Mouse (Mus musculus) liver, embryonic 14.5 days (tissue): ENCODE data around the gene Ptpn18. TPM values are rescaled to one million over a fixed set of nuclear protein-coding genes. Genes with fewer than 3 reads are reported as not detected.

ENCODE experiments used
- ATAC-seq: fragments of 200-750 bp; cut with Nextera tagmentation; 2 replicates; pipeline ENCODE4 v1.8.0; 2017; ENCODE audit warnings: moderate number of reproducible peaks, mild to moderate bottlenecking, moderate library complexity; ENCODE audit not compliant: insufficient read depth
- DNase-seq, 3 experiments: peaks; one replicate each; pipeline ENCODE4 v3.0.0-alpha.2; 2012 to 2013; ENCODE audit warnings: low read depth in 3 of 3, low spot score in 3 of 3
- H3K27ac ChIP-seq: fragments of 300-500 bp; sonication (generic); 2 replicates; pipeline ENCODE4 v1.5.1; 2014; ENCODE audit warnings: moderate library complexity, mild to moderate bottlenecking, control low read depth, inconsistent platforms
- H3K27me3 ChIP-seq: fragments of 300-500 bp; sonication (generic); 2 replicates; pipeline ENCODE4 v1.6.1; 2014; ENCODE audit warnings: mild to moderate bottlenecking, low read length, moderate library complexity; ENCODE audit not compliant: control insufficient read depth, insufficient read depth
- H3K36me3 ChIP-seq: fragments of 300-500 bp; sonication (generic); replicated peaks from 2 replicates; pipeline ENCODE4 v1.6.1; 2014; ENCODE audit warnings: low read depth; ENCODE audit not compliant: control insufficient read depth, insufficient read depth
- H3K4me1 ChIP-seq, 2 experiments: fragments of 200-500 bp in 1 of 2; fragments of 300-500 bp in 1 of 2; sonication (generic) in 1 of 2; replicated peaks; 2 replicates each; pipeline ENCODE4 v1.6.1; 2012 to 2014; ENCODE audit warnings: antibody characterized with exemption in 1 of 2, inconsistent platforms in 1 of 2, low read length in 1 of 2; ENCODE audit not compliant: control insufficient read depth in 2 of 2, insufficient read depth in 2 of 2
- H3K4me2 ChIP-seq: fragments of 300-500 bp; sonication (generic); 2 replicates; pipeline ENCODE4 v1.6.1; 2014; ENCODE audit warnings: low read depth, mild to moderate bottlenecking, control low read depth, moderate library complexity
- H3K4me3 ChIP-seq, 2 experiments: fragments of 200-500 bp in 1 of 2; fragments of 300-500 bp in 1 of 2; sonication (generic) in 1 of 2; 2 replicates each; pipeline ENCODE4 v1.5.1; 2012 to 2014; ENCODE audit warnings: low read depth in 2 of 2, low read length in 2 of 2, mild to moderate bottlenecking in 2 of 2, control low read depth in 1 of 2, inconsistent platforms in 1 of 2, moderate library complexity in 1 of 2; ENCODE audit not compliant: insufficient read depth in 1 of 2
- H3K9ac ChIP-seq: fragments of 300-500 bp; sonication (generic); replicated peaks from 2 replicates; pipeline ENCODE4 v1.6.1; 2014; ENCODE audit warnings: mild to moderate bottlenecking, control low read depth, moderate library complexity
- H3K9me3 ChIP-seq: fragments of 300-500 bp; sonication (generic); 2 replicates; pipeline ENCODE4 v1.6.1; 2016; ENCODE audit warnings: low read length, mixed read lengths; ENCODE audit not compliant: control insufficient read depth
- CTCF ChIP-seq: IDR thresholded peaks from 2 replicates; pipeline ENCODE4 v1.5.1; 2016; ENCODE audit warnings: antibody characterized with exemption, low read depth, control low read depth
- EP300 ChIP-seq: IDR thresholded peaks from 2 replicates; pipeline ENCODE4 v1.6.1; 2016; ENCODE audit warnings: antibody characterized with exemption, low read depth
- WGBS: fragments of 180-500 bp; shearing (Covaris S2); extraction: QIAGEN DNeasy Blood & Tissue Kit; methylation state at CpG from one replicate; pipeline ENCODE4 v1.1.7; 2014; ENCODE audit not compliant: insufficient replicate concordance; 5-methylcytosine and 5-hydroxymethylcytosine counted together
- microRNA-seq: library from miRNA; unstranded; fragments of <30 nt; microRNA quantifications from one replicate; pipeline ENCODE4, GENCODE M21; 2016
- polyA plus RNA-seq, 2 experiments: library from polyadenylated mRNA; depleted of rRNA in 1 of 2; stranded (reverse) in 1 of 2; unstranded in 1 of 2; fragments of >200 nt; fragmentation: Nextera tagmentation in 1 of 2; extraction: Ambion mirVana in 1 of 2; gene quantifications; 2 replicates each; pipeline versions ENCODE4 v1.2.1 to v1.2.3; 2012 to 2014

Gene Ptpn18
- polyA plus RNA-seq, 2 experiments = 23.8 to 26.4 TPM

- no peak overlapping the region for H3K4me2 ChIP-seq
- no peak overlapping the region for H3K4me3 ChIP-seq
- no peak for ATAC-seq
- no peaks in the 10 kb centered on the region for H3K36me3 ChIP-seq
- no peaks in the 10 kb centered on the region for H3K9me3 ChIP-seq
- DNase-seq = no peak
- no peaks in the 10 kb centered on the region for H3K27me3 ChIP-seq
- no peak for TF ChIP-seq EP300
- no peak for TF ChIP-seq CTCF
- H3K9ac ChIP-seq = no peak overlapping the region
- WGBS = 29% methylated on average over 6 of the region's 6 CpGs
- H3K27ac ChIP-seq = no peak overlapping the region
- H3K4me1 ChIP-seq = no peaks in the 10 kb centered on the region
Measured at GRCm38 (mm10) chr1:34522205-34522849, 62.8 kb downstream of the Ptpn18 start.

DNA sequence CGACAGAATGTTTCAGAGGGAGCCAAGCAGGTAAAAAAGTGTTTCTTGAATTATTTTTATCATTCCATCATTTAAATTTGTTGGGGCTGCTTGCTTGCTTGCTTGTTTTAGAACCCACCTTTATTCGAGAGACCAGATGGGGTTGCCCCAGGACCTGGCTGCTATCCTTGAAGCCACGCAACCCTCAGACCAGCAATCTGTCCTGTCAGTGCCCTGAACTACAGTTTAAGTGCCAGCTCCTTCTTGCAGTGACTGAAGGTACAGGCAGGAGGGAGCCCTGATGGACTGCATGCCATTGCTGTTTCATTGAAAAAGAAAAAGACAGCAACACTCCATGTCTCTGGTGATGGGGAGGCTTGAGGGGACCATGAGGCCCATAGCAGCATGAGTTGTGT lies 63.3 kb downstream of the Ptpn18 start:
- WGBS = 38% methylated on average over 3 of the region's 3 CpGs
- DNase-seq (no peak), ATAC-seq (no peak)
- no peaks in the 10 kb centered on the region for H3K4me1 ChIP-seq
- no peak overlapping the region for H3K9ac ChIP-seq
- H3K4me3 ChIP-seq = no peak overlapping the region
- no peaks in the 10 kb centered on the region for H3K36me3 ChIP-seq
- no peaks in the 10 kb centered on the region for H3K9me3 ChIP-seq
- no peak overlapping the region for H3K4me2 ChIP-seq
- H3K27me3 ChIP-seq = no peaks in the 10 kb centered on the region
- no peak overlapping the region for H3K27ac ChIP-seq
- TF ChIP-seq CTCF = no peak
- no peak for TF ChIP-seq EP300

DNA sequence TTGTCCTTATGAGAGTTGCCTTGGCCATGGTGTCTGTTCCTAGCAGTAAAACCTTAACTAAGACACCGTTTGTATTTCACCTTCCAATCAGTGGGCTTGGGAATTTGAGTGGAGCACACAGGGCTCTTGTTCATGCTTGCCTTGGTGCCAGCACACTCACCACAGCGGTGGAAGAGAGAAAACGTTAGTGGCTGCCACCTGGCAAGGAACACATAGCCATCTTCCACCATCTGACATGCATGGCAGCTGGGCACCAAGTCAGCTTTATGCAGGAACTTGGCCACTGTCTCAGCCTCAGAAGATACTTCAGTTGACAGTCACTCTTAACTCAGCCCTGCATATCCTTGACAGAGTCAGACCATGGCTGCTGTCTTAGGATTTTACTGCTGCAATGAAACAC lies 64.1 kb downstream of the Ptpn18 start:
- WGBS = 62% methylated on average over 3 of the region's 3 CpGs
- H3K36me3 ChIP-seq = no peaks in the 10 kb centered on the region
- no peaks in the 10 kb centered on the region for H3K4me1 ChIP-seq
- ATAC-seq (no peak), DNase-seq (no peak)
- H3K27me3 ChIP-seq = no peaks in the 10 kb centered on the region
- H3K9ac ChIP-seq = no peak overlapping the region
- TF ChIP-seq EP300 (no peak), CTCF (no peak)
- no peak overlapping the region for H3K4me2 ChIP-seq
- no peak overlapping the region for H3K4me3 ChIP-seq
- no peak overlapping the region for H3K27ac ChIP-seq
- H3K9me3 ChIP-seq = no peaks in the 10 kb centered on the region

Small RNA genes within 50 kb of the gene (microRNA-seq; reads per million reads assigned to microRNA genes)
- 10.1 reads per million, percentile 21 among the genes with 10 or more reads in this experiment for gene Mir5103

Other genes with a start within 250 kb of the Ptpn18 start
- 13.2 and 21.3 TPM in 2 replicates for gene Ccdc115, start 20.1 kb upstream of the Ptpn18 start, polyA plus RNA-seq (2012; rRNA removed)
- 21.6 and 23.1 TPM in 2 replicates for gene Ccdc115, start 20.1 kb upstream of the Ptpn18 start, polyA plus RNA-seq (2014; fragmentation: Nextera tagmentation; extraction: Ambion mirVana)
- gene Imp4, start 19.9 kb upstream of the Ptpn18 start, polyA plus RNA-seq (2012; rRNA removed) = 8.9 and 21.2 TPM in 2 replicates
- 56.8 and 59.6 TPM in 2 replicates for gene Imp4, start 19.9 kb upstream of the Ptpn18 start, polyA plus RNA-seq (2014; fragmentation: Nextera tagmentation; extraction: Ambion mirVana)
- gene Prss39, start 38.6 kb downstream of the Ptpn18 start, polyA plus RNA-seq (2012; rRNA removed) = not detected in 2 replicates
- not detected in 2 replicates for gene Prss39, start 38.6 kb downstream of the Ptpn18 start, polyA plus RNA-seq (2014; fragmentation: Nextera tagmentation; extraction: Ambion mirVana)
- not detected in 2 replicates for gene Cfc1, start 75.9 kb downstream of the Ptpn18 start, polyA plus RNA-seq (2012; rRNA removed)
- not detected in 2 replicates for gene Cfc1, start 75.9 kb downstream of the Ptpn18 start, polyA plus RNA-seq (2014; fragmentation: Nextera tagmentation; extraction: Ambion mirVana)
- not detected in 2 replicates for gene Prss40, start 101.2 kb downstream of the Ptpn18 start, polyA plus RNA-seq (2012; rRNA removed)
- not detected in 2 replicates for gene Prss40, start 101.2 kb downstream of the Ptpn18 start, polyA plus RNA-seq (2014; fragmentation: Nextera tagmentation; extraction: Ambion mirVana)
- 0.02 TPM in 1 of 2 replicates, not detected in the other for gene Amer3, start 119.9 kb downstream of the Ptpn18 start, polyA plus RNA-seq (2012; rRNA removed)
- gene Amer3, start 119.9 kb downstream of the Ptpn18 start, polyA plus RNA-seq (2014; fragmentation: Nextera tagmentation; extraction: Ambion mirVana) = not detected in 2 replicates